Mouse (Mus musculus): ENCODE measurements around the gene Rp9.
"Not testable (repeated sequence)": the region's sequence is repeated elsewhere in the genome, so short reads cannot be mapped to it uniquely, and the experiment has no call there.

Rp9 gene

DNA sequence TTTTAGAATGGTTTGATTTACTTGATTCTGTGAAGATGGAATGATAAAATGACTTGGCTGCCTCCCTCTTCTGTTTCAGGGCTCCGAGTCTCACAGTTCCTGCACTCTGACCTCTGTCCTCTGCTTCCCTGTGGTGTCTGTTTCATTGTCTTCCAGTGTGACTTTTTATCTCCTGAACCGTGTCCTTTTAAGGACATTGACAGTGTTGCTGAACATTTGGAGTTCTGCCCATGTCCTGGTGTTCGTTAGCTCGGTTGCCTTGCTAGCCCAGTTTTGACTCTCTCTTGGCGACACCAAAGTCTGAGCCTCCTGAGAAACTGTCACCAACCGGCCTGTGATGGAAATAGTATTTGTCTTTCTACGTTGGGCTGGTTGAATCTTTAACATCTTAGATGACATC lies 49.1 kb downstream of the Rp9 start:
- DNase-seq (ENCODE audit: inconsistent ontology term) = no peak

- no peak for DNase-seq (ENCODE audit: inconsistent ontology term)
Measured at GRCm38 (mm10) chr9:22419877-22420276, 49.7 kb downstream of the Rp9 start.

DNA sequence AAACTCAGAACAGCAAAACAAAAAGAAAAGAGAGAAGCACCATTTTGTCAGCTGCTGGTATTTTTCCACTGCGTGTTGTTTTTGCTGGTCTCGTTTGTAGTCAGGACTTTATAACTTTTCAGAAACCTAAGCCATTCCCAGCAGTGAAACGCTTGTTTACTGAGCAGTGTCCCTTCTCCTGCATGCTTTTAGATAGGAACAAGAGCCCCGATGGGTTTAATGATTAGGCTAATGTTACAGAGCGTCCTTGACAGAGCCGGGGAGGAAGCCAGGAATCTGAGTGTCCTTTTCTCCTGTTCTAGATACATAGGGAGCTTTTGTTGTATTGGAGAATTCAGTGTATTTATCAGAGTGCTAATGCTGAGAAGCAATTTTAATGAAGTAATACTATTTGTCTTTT lies 52.0 kb downstream of the Rp9 start:
- no peak for DNase-seq (ENCODE audit: inconsistent ontology term)

DNA sequence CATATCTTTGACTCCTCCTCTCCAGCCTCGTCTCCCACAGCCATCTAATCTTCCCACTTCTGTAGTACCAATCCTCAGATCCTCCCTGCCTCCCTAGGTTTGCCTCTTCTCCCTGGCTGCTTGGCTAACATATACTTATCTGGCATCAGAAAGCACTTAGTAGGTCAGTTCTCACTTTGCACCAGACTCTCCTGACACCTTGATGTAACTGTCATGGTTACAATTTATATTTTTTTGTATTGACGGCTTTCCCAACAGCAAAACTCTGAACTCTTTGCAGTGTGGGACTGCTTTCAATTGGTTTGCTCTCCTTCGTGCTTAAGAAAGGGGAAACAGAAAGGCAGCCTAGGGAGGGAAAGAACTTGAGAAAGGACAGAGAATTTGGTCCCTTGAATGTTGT lies 53.4 kb downstream of the Rp9 start:
- DNase-seq (ENCODE audit: inconsistent ontology term) = no peak

GRCm38 (mm10) chr9:22411002-22411857 lies 58.3 kb downstream of the Rp9 start, which contains the start of gene 9530077C05Rik:
Gene 9530077C05Rik (plus strand): TSS chr9:22411513.
- peak; percentile 96 for DNase-seq (ENCODE audit: inconsistent ontology term)

DNA sequence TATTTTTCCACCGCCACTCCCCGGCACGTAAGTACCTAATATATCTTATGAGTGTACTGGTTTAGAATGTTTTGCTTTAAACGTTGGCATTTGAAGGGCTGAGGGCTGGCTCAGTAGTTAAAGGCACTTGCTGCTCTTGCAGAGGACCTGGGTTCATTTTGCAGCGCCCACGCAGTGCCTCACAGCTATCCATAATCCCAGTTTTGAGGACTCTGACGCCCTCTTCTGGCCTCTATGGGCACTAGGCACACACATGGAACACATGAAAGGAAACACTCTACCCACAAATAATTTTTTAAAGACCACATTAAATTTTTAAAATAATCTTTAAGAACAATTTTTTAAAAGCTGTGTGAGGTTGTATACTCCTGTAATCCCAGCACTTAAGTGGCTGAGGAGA lies 60.0 kb downstream of the Rp9 start:
- no peak for DNase-seq (ENCODE audit: inconsistent ontology term)

DNA sequence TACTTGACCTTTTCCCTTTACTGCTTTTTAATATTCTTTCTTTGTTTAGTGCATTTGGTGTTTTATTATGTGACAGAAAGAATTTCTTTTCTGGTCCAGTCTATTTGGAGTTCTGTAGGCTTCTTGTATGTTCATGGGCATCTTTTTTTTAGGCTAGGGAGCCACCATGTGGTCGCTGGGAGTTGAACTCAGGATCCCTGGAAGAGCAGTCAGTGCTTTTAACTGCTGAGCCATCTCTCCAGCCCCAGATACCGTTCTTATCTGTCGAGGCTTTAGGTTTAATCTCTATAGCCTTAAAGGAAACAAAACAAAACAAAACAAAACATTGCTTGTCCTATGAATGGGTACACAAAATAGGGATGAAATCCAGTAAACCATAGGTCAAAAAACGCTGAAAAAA lies 61.2 kb downstream of the Rp9 start:
- peak; percentile 21 for DNase-seq (ENCODE audit: inconsistent ontology term)

- DNase-seq (ENCODE audit: inconsistent ontology term) = not testable (repeated sequence)
Measured at GRCm38 (mm10) chr9:22407633-22408032, 61.9 kb downstream of the Rp9 start.

GRCm38 (mm10) chr9:22405414-22405813 lies 64.1 kb downstream of the Rp9 start:
- DNase-seq (ENCODE audit: inconsistent ontology term) = no peak

DNA sequence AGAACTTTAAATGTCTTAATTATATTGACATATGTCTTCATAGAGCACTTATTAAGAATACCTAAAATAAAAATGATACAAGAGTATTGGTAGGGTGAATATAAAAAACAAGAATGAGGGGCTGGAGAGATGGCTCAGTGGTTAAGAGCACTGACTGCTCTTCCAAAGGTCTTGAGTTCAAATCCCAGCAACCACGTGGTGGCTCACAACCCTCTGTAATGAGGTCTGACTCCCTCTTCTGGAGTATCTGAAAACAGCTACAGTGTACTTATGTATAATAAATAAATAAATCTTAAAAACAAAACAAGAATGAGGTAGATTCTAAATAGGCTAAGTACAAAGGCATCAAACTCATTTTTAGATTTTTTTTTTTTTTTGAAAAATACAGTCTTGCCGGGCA lies 66.0 kb downstream of the Rp9 start:
- not testable (repeated sequence) for DNase-seq (ENCODE audit: inconsistent ontology term)

GRCm38 (mm10) chr9:22402976-22403375 lies 66.6 kb downstream of the Rp9 start:
- no peak for DNase-seq (ENCODE audit: inconsistent ontology term)

- DNase-seq (ENCODE audit: inconsistent ontology term) = no peak
Measured at GRCm38 (mm10) chr9:22402001-22402400, 67.5 kb downstream of the Rp9 start.

DNA sequence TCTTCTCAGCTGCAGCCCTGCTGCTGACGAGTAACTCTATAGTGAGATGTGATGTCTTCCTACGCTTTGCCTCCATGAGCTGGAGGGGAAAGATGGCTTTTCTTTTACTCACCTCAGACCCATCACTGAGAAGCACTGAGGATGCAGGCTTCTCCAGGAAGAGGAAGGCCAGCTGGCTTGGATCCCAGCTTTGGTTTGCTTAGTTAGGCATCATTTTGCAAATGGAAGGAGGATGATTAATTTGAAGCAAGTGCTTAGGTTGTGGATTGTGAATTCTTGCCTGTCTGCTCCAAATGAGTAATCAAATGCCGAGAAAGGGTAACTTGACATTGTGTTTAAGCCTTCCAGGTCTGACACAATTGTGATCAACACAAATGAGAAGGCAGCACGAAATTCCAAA lies 70.5 kb downstream of the Rp9 start:
- DNase-seq (ENCODE audit: inconsistent ontology term) = peak; percentile 77

DNA sequence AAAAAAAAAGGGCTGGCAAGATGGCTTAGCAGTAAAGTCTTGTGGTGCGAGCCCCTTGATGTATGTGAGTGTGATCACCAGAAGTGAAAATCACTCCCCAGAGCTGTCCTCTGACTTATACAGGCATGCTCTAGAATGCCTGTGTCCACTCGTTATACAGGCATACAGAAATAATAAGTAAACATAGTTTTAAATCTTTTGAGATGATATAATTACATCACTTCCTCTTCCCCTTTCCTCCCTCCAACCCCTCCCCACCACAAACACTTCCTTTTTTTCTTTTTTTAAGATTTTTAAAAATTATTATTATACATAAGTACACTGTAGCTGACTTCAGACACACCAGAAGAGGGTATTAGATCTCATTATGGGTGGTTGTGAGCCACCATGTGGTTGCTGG lies 74.8 kb downstream of the Rp9 start:
- DNase-seq (ENCODE audit: inconsistent ontology term) = no peak

DNA sequence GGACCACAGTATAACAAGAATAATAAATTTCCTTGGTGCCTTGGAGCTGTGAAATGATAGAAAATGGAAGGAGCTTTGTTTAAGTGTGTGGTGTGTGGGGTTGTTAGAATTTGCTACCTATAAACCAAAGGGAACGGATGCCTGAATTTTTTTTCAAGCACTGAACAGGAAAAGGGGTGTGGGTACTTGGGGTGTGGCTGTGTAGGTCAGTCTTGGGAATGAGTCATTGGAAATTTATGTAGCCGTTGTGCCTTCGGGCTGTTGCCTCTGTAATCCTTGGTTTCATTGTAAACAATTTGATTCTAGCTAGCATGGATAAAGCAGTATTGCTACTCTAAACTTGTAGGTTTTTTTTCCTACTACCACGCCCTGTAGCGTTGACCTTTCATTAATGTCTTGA lies 79.2 kb downstream of the Rp9 start:
- peak; percentile 19 for DNase-seq (ENCODE audit: inconsistent ontology term)

GRCm38 (mm10) chr9:22389736-22390245 lies 79.8 kb downstream of the Rp9 start:
- no peak for DNase-seq (ENCODE audit: inconsistent ontology term)

- DNase-seq (ENCODE audit: inconsistent ontology term) = peak; percentile 96
Measured at GRCm38 (mm10) chr9:22389021-22389476, 80.5 kb downstream of the Rp9 start, which contains the start of gene Anln. Gene Anln (minus strand): TSS chr9:22389188.

DNA sequence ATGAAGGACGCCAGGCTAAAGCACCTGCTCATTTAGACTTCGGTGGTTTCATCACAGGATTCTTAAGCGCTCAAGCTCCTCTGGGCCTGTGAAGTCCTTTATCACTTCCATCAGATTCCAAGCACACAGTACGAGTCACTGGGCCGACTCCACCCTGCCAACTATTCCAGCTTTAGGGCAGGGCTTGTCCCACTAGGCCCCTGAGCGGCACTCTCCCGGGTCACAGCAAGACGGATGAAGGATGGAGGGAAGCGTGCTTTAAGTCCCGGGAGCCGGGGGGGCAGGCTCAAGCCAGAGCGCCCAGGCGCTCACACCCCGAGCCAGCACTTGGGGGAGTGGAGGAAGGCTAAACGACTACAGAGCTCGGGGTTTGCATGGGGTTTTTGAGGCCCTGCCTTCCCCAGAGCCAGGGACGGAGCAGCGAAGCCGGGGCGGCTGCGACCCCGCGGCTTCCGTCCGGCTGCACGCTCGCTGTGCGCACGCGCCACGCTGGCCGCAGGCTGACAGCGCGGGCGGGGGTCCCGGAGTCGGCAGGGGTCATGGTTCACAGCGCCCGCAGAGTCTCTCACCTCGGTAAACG lies 81.1 kb downstream of the Rp9 start:
- peak; percentile 66 for DNase-seq (ENCODE audit: inconsistent ontology term)

DNA sequence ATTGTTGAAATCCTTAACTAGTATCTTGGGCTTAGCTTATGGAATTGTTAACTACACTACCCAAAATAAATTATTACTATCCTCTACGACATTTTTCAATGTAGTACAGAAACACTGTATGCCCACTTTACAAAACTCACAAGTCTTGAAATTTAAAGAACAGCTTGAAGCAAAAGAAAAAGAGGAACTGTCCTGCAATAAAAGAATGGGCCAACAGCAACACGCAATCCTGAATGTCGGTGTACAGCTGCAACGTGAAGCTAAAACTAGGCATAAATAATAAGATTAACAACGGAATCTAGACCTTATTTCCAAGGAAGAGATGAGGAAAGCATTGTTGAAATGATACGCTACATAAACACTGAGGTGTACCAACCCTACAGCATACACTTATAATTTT lies 81.6 kb downstream of the Rp9 start:
- no peak for DNase-seq (ENCODE audit: inconsistent ontology term)

DNA sequence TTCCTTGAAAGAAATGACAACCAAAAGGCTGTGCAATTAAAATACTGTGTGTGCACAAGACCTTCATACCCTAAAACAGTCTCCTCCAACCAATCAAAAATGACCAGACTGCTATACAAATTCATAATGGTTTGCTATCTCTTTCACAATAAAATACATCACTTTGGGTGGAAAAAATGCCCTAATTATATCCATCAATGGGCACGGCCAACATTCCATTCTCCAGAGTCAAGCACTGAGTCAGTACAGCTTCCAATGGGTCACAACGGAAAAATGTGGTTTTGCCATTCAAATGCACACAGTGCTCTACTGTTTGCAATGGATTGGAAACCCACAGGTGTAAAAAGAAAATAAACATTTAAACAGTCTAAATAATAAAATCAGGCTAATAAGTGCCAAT lies 83.7 kb downstream of the Rp9 start:
- peak; percentile 97 for DNase-seq (ENCODE audit: inconsistent ontology term)

GRCm38 (mm10) chr9:22376086-22376485 lies 93.5 kb downstream of the Rp9 start:
- DNase-seq (ENCODE audit: inconsistent ontology term) = no peak

DNA sequence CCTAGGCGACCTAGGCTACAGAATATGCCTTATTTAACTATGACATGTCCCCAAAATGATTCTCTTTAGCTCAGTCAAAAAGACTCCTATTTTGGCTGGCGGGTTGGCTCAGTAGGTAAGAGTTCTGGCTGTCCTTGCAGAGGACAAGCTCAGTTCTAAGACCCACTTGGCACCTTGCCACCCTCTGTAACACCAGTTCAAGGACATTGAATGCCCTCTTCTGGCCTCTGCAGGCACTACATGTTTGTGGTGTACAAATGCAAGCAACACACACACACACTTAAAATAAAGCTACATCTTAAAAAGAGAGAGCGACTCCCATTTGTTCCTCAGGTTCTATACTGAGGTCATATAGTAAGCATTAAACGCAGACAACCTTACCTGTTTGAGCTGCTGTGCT lies 96.8 kb downstream of the Rp9 start:
- no peak for DNase-seq (ENCODE audit: inconsistent ontology term)

GRCm38 (mm10) chr9:22368030-22368429 lies 101.5 kb downstream of the Rp9 start:
- DNase-seq (ENCODE audit: inconsistent ontology term) = peak; percentile 67
